Mouse (Mus musculus): Measurements from ENCODE around the gene Ajap1. TPM values are rescaled to one million over a fixed set of nuclear protein-coding genes. Genes with fewer than 3 reads are reported as not detected.

Ajap1 gene
- total RNA-seq, 2 experiments from 2014 or later, result 34.3 to 35.5 TPM

GRCm38 (mm10) chr4:153360868-153361545 lies 121.6 kb downstream of the Ajap1 start:
- DNase-seq (ENCODE audit: low spot score in 2 of 2), result peak in 1 of 2 experiments; percentile 66

- DNase-seq (ENCODE audit: low spot score in 2 of 2), result no peak
These were observed 124.4 kb downstream of the Ajap1 start for GRCm38 (mm10) chr4:153358243-153358550.

- no peak for DNase-seq (ENCODE audit: low spot score in 2 of 2)
These were observed 124.9 kb downstream of the Ajap1 start for GRCm38 (mm10) chr4:153357539-153358242.

- DNase-seq (ENCODE audit: low spot score in 2 of 2), result no peak
These were observed 126.4 kb downstream of the Ajap1 start for GRCm38 (mm10) chr4:153356236-153356635.

DNA sequence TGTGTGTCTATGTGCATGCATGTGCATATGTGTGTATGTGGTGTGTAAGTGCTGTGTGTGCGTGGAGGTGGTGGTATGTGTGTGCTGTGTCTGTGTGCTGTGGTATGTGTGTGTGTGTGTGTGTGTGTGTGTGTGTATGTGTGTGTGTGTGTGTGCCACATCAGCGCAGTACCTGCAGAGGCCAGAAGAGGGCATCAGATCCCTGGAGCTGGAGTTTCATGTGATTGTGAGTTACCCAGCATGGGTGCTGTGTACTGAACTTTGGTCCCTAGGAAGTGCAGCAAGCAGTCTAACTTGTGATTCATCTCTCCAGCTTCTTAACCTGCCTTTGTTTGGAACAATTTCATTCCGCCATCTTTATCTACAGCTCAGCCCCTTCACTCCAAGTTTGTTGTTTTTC lies 137.6 kb downstream of the Ajap1 start:
- DNase-seq (ENCODE audit: low spot score in 2 of 2), result no peak

GRCm38 (mm10) chr4:153340887-153341286 lies 141.7 kb downstream of the Ajap1 start:
- no peak for DNase-seq (ENCODE audit: low spot score in 2 of 2)

DNA sequence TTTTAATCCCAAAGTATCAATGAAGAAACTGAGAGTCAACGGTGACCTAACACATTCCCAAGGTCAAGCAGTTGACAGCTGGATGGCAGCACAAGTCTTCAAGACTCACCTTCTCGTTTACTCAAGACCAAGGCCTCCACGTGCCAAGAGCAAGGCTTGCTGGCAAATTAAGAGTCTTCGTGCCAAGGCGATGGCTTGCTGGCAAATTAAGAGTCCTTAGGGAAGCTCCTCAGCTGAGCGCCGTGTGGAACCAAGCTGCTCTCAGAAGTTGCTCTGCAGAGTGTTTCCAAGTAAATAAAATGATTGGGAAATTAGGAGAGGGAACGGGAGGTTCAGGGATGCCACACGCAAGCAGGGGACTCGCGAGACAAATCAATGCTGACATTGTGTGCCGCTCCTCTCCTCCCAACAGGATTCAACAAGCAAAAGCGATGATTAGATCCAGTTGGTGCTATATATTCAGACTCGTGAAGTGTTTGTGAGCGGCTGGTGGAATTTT lies 147.3 kb downstream of the Ajap1 start:
- peak; percentile 17 to 34 for DNase-seq (ENCODE audit: low spot score in 2 of 2)

DNA sequence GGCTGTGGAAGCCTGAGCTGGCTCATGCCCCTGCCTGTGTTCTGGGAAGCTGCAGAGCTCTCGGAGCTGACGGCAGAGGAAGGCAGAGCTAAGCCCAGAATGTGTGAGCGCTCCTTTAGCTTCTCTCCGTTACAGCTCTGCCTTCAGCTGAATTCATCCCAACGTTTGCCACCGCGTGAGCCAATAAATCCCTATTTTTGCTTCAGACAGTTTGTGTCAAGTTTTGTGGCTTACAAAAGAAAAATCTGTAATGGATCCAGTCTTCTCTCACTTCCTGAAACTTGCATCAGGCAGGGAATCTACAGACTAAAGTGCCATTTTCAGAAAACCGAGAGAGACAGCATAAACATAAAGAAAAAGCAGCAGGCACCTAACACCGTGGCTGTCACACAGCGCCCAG lies 154.8 kb downstream of the Ajap1 start:
- DNase-seq (ENCODE audit: low spot score in 2 of 2), result no peak
